Mouse (Mus musculus): Measurements from ENCODE around the gene Zfp276. TPM values are rescaled to one million over a fixed set of nuclear protein-coding genes. Genes with fewer than 3 reads are reported as not detected.

Gene Zfp276
- total RNA-seq, 1 experiment from 2014 or later, result 10.5 TPM

Other genes with a start within 250 kb of the Zfp276 start
- gene Ankrd11, start 211.9 kb upstream of the Zfp276 start, total RNA-seq (2017), result 99.2 and 109 TPM in 2 replicates
- 68.5 and 76.3 TPM in 2 replicates for gene Spg7, start 191.3 kb upstream of the Zfp276 start, total RNA-seq (2017)
- 2,996 and 3,898 TPM in 2 replicates for gene Rpl13, start 151.8 kb upstream of the Zfp276 start, total RNA-seq (2017)
- gene Cpne7, start 136.8 kb upstream of the Zfp276 start, total RNA-seq (2017), result 0.60 TPM in 1 of 2 replicates, not detected in the other
- gene Sult5a1, start 95.9 kb upstream of the Zfp276 start, total RNA-seq (2017), result not detected in 2 replicates
- not detected in 2 replicates for gene Dpep1, start 68.0 kb upstream of the Zfp276 start, total RNA-seq (2017)
- gene Chmp1a, start 41.4 kb upstream of the Zfp276 start, total RNA-seq (2017), result 18.1 and 52.8 TPM in 2 replicates
- 1.5 TPM in 1 of 2 replicates, not detected in the other for gene Spata33, start 41.4 kb upstream of the Zfp276 start, total RNA-seq (2017)
- 32.6 and 39.1 TPM in 2 replicates for gene Cdk10, start 29.4 kb upstream of the Zfp276 start, total RNA-seq (2017)
- gene Spata2l, start 18.0 kb upstream of the Zfp276 start, total RNA-seq (2017), result 1.2 and 2.5 TPM in 2 replicates
- 18.8 and 24.6 TPM in 2 replicates for gene Vps9d1, start 153 bp downstream of the Zfp276 start, total RNA-seq (2017)
- 23.7 and 38.5 TPM in 2 replicates for gene Fanca, start 64.4 kb downstream of the Zfp276 start, total RNA-seq (2017)
- 0.94 and 4.0 TPM in 2 replicates for gene Spire2, start 78.5 kb downstream of the Zfp276 start, total RNA-seq (2017)
- 126 and 245 TPM in 2 replicates for gene Tcf25, start 119.6 kb downstream of the Zfp276 start, total RNA-seq (2017)
- gene Mc1r, start 152.9 kb downstream of the Zfp276 start, total RNA-seq (2017), result not detected in 2 replicates
- gene Tubb3, start 157.2 kb downstream of the Zfp276 start, total RNA-seq (2017), result 0.89 TPM in 1 of 2 replicates, not detected in the other
- gene Def8, start 169.3 kb downstream of the Zfp276 start, total RNA-seq (2017), result 63.8 and 85.3 TPM in 2 replicates
- gene Afg3l1, start 223.7 kb downstream of the Zfp276 start, total RNA-seq (2017), result 16.9 and 18.8 TPM in 2 replicates